Mouse (Mus musculus): ENCODE measurements around the gene Cnn2. TPM values are rescaled to one million over a fixed set of nuclear protein-coding genes. Genes with fewer than 3 reads are reported as not detected.

The Cnn2 gene
- polyA plus RNA-seq, 2 experiments: 15.8 to 33.8 TPM

GRCm38 (mm10) chr10:79985334-79986231 lies 2.8 kb upstream of the Cnn2 start:
- Histone ChIP-seq H3K4me1 (replicated peaks; ENCODE audit: control insufficient read depth in 2 of 2, insufficient read depth in 2 of 2, low read length in 1 of 2) (peaks cover 31 to 42% of the 10 kb centered on the region in 2 experiments), H3K36me3 (replicated peaks; ENCODE audit: control insufficient read depth, insufficient read depth, low read depth) (no peaks in the 10 kb centered on the region), H3K4me2 (ENCODE audit: low read depth) (peak overlapping the region; percentile 97), H3K27ac (peak overlapping the region; percentile 97), H3K9ac (replicated peaks) (peak overlapping the region; percentile 96), H3K4me3 (ENCODE audit: insufficient read depth in 1 of 2, low read depth in 2 of 2, low read length in 2 of 2) (peak overlapping the region; percentile 92 to 97), H3K9me3 (ENCODE audit: control insufficient read depth, low read length) (no peaks in the 10 kb centered on the region), H3K27me3 (ENCODE audit: control insufficient read depth, insufficient read depth, low read length) (peaks cover 23% of the 10 kb centered on the region)
- DNase-seq (ENCODE audit: low read depth in 3 of 3, low spot score in 3 of 3) (peak; percentile 68 to 72 (median 72)), ATAC-seq (ENCODE audit: insufficient read depth) (peak; percentile 48)
- TF ChIP-seq EP300 (IDR thresholded peaks at IDR 0.05; ENCODE audit: low read depth): no peak
- 3% methylated on average over 35 of the region's 35 CpGs for WGBS (ENCODE audit: insufficient replicate concordance)

GRCm38 (mm10) chr10:79986232-79986878 lies 2.0 kb upstream of the Cnn2 start:
- Histone ChIP-seq H3K4me3 (ENCODE audit: insufficient read depth in 1 of 2, low read depth in 2 of 2, low read length in 2 of 2) (peak overlapping the region; percentile 59 to 97), H3K9ac (replicated peaks) (peak overlapping the region; percentile 96), H3K27me3 (ENCODE audit: control insufficient read depth, insufficient read depth, low read length) (peaks cover 23% of the 10 kb centered on the region), H3K9me3 (ENCODE audit: control insufficient read depth, low read length) (no peaks in the 10 kb centered on the region), H3K4me2 (ENCODE audit: low read depth) (peak overlapping the region; percentile 97), H3K36me3 (replicated peaks; ENCODE audit: control insufficient read depth, insufficient read depth, low read depth) (no peaks in the 10 kb centered on the region), H3K4me1 (replicated peaks; ENCODE audit: control insufficient read depth in 2 of 2, insufficient read depth in 2 of 2, low read length in 1 of 2) (peaks cover 31 to 42% of the 10 kb centered on the region in 2 experiments), H3K27ac (peak overlapping the region; percentile 97)
- 19% methylated on average over 6 of the region's 6 CpGs for WGBS (ENCODE audit: insufficient replicate concordance)
- peak in 1 of 3 experiments; percentile 45 for DNase-seq (ENCODE audit: low read depth in 3 of 3, low spot score in 3 of 3)
- no peak for TF ChIP-seq EP300 (IDR thresholded peaks at IDR 0.05; ENCODE audit: low read depth)
- TF ChIP-seq CTCF (IDR thresholded peaks at IDR 0.05; ENCODE audit: low read depth): no peak
- ATAC-seq (ENCODE audit: insufficient read depth): peak; percentile 42

GRCm38 (mm10) chr10:79986963-79987362 lies 1.4 kb upstream of the Cnn2 start:
- H3K9me3 ChIP-seq (ENCODE audit: control insufficient read depth, low read length): no peaks in the 10 kb centered on the region; the same call in 1 of the 2 replicates
- peak overlapping the region; percentile 96 for H3K9ac ChIP-seq (replicated peaks)
- ATAC-seq (ENCODE audit: insufficient read depth) (no peak), DNase-seq (ENCODE audit: low read depth in 3 of 3, low spot score in 3 of 3) (peak in 2 of 3 experiments; percentile 63 to 70)
- WGBS (ENCODE audit: insufficient replicate concordance): 2% methylated on average over 11 of the region's 11 CpGs
- H3K27ac ChIP-seq: peak overlapping the region; percentile 97
- peak overlapping the region; percentile 97 for H3K4me2 ChIP-seq (ENCODE audit: low read depth)
- H3K36me3 ChIP-seq (replicated peaks; ENCODE audit: control insufficient read depth, insufficient read depth, low read depth): no peaks in the 10 kb centered on the region
- peak overlapping the region in 1 of 2 experiments; percentile 97; a peak in 2 of 4 replicates for H3K4me3 ChIP-seq (ENCODE audit: insufficient read depth in 1 of 2, low read depth in 2 of 2, low read length in 2 of 2)
- peaks cover 31 to 42% of the 10 kb centered on the region in 2 experiments for H3K4me1 ChIP-seq (replicated peaks; ENCODE audit: control insufficient read depth in 2 of 2, insufficient read depth in 2 of 2, low read length in 1 of 2)
- H3K27me3 ChIP-seq (ENCODE audit: control insufficient read depth, insufficient read depth, low read length): peaks cover 23% of the 10 kb centered on the region
- no peak for TF ChIP-seq EP300 (IDR thresholded peaks at IDR 0.05; ENCODE audit: low read depth)
- peak; percentile 94 for TF ChIP-seq CTCF (IDR thresholded peaks at IDR 0.05; ENCODE audit: low read depth)

GRCm38 (mm10) chr10:79987771-79988505 lies 446 bp upstream of the Cnn2 start:
- 18% methylated on average over 27 of the region's 27 CpGs for WGBS (ENCODE audit: insufficient replicate concordance)
- Histone ChIP-seq H3K27ac (no peak overlapping the region; the same call in 1 of the 2 replicates), H3K4me1 (replicated peaks; ENCODE audit: control insufficient read depth in 2 of 2, insufficient read depth in 2 of 2, low read length in 1 of 2) (peaks cover 30 to 41% of the 10 kb centered on the region in 2 experiments), H3K4me2 (ENCODE audit: low read depth) (peak overlapping the region; percentile 97), H3K9ac (replicated peaks) (peak overlapping the region; percentile 45), H3K9me3 (ENCODE audit: control insufficient read depth, low read length) (no peaks in the 10 kb centered on the region; the same call in 1 of the 2 replicates), H3K27me3 (ENCODE audit: control insufficient read depth, insufficient read depth, low read length) (peaks cover 23% of the 10 kb centered on the region), H3K36me3 (replicated peaks; ENCODE audit: control insufficient read depth, insufficient read depth, low read depth) (no peaks in the 10 kb centered on the region), H3K4me3 (ENCODE audit: insufficient read depth in 1 of 2, low read depth in 2 of 2, low read length in 2 of 2) (peak overlapping the region; percentile 47 to 57)
- DNase-seq (ENCODE audit: low read depth in 3 of 3, low spot score in 3 of 3) (no peak), ATAC-seq (ENCODE audit: insufficient read depth) (no peak)
- no peak for TF ChIP-seq EP300 (IDR thresholded peaks at IDR 0.05; ENCODE audit: low read depth)
